Mouse (Mus musculus) neural tube, embryonic 14.5 days (tissue): ENCODE measurements around the gene Ptpn22. TPM values are rescaled to one million over a fixed set of nuclear protein-coding genes. Genes with fewer than 3 reads are reported as not detected.

Source experiments
- ATAC-seq: fragments of 200-750 bp; cut with Nextera tagmentation; 2 replicates; pipeline ENCODE4 v1.8.0; 2017; ENCODE audit warnings: low read depth, mild to moderate bottlenecking, moderate TSS enrichment, moderate library complexity
- H3K27ac ChIP-seq: fragments of 300-500 bp; sonication (generic); 2 replicates; pipeline ENCODE4 v1.5.1; 2014; ENCODE audit warnings: low read depth, mild to moderate bottlenecking, control low read depth, low read length, moderate library complexity, mixed read lengths
- H3K27me3 ChIP-seq: fragments of 300-500 bp; sonication (generic); 2 replicates; pipeline ENCODE4 v1.6.1; 2014; ENCODE audit warnings: low read length; ENCODE audit not compliant: control insufficient read depth, insufficient read depth
- H3K36me3 ChIP-seq: fragments of 300-500 bp; sonication (generic); 2 replicates; pipeline ENCODE4 v1.6.1; 2014; ENCODE audit warnings: low read length, mixed read lengths; ENCODE audit not compliant: control insufficient read depth, insufficient read depth
- H3K4me1 ChIP-seq: fragments of 300-500 bp; sonication (generic); 2 replicates; pipeline ENCODE4 v1.6.1; 2014; ENCODE audit warnings: low read length; ENCODE audit not compliant: control insufficient read depth, insufficient read depth
- H3K4me2 ChIP-seq: fragments of 300-500 bp; sonication (generic); 2 replicates; pipeline ENCODE4 v1.6.1; 2014; ENCODE audit warnings: mild to moderate bottlenecking, low read depth, low read length, control low read depth
- H3K4me3 ChIP-seq: fragments of 300-500 bp; sonication (generic); 2 replicates; pipeline ENCODE4 v1.5.1; 2014; ENCODE audit warnings: low read depth, low read length, control low read depth, mixed read lengths
- H3K9ac ChIP-seq: fragments of 300-500 bp; sonication (generic); replicated peaks from 2 replicates; pipeline ENCODE4 v1.6.1; 2014; ENCODE audit warnings: low read depth, mild to moderate bottlenecking, control low read depth, low read length, mixed read lengths
- H3K9me3 ChIP-seq: fragments of 300-500 bp; sonication (generic); 2 replicates; pipeline ENCODE4 v1.6.1; 2016; ENCODE audit warnings: low read length; ENCODE audit not compliant: control insufficient read depth
- WGBS: fragments of 180-500 bp; shearing (Covaris S2); extraction: QIAGEN DNeasy Blood & Tissue Kit; methylation state at CpG from one replicate; pipeline ENCODE4 v1.1.7; 2014; 5-methylcytosine and 5-hydroxymethylcytosine counted together
- polyA plus RNA-seq: library from polyadenylated mRNA; unstranded; fragments of >200 nt; fragmentation: Nextera tagmentation; extraction: Ambion mirVana; gene quantifications from 2 replicates; pipeline ENCODE4 v1.2.1, GENCODE M21; 2014

Gene Ptpn22
- polyA plus RNA-seq, 1 experiment from 2014 or later: 0.17 TPM

DNA sequence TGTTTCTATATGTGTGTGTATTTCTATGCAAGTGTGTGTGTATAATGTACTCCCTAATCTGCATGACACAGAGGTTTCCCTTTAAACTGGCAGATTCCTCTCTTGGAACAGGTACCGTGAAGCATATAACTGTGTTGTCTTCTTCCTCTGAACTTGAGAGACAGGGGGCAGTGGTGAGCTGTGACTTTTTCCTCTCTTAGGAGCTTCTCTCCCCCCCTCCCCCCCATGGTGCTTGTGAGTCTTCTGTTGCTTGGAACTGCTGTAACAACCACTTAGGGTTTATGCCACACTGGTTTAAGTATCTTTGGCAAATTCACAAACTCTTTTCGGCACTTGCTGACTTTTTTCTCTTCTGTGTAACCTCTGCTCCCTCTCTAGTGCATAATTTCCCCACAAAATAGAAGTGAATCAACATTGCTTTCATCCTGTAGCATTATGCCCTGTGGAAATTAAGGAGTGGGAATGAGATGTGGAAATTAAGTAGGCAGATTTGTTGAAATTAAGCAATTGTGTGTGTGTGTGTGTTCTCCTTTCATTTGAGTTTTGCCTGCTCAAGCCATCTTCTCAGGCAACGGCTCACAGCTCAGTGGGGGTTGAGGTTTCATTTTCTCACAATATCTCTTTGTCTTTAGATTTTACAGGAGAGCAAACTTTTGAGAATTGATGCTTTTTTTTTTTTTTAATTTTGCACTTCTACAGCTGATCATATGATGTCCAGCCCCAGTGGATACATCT lies 6.9 kb upstream of the Ptpn22 start:
- no peak overlapping the region for H3K27ac ChIP-seq
- H3K4me2 ChIP-seq: no peak overlapping the region
- no peaks in the 10 kb centered on the region for H3K27me3 ChIP-seq
- no peaks in the 10 kb centered on the region for H3K36me3 ChIP-seq
- H3K4me3 ChIP-seq: no peak overlapping the region
- no peaks in the 10 kb centered on the region for H3K9me3 ChIP-seq
- whole genome bisulfite sequencing: 64% methylated on average over 3 of the region's 3 CpGs
- no peaks in the 10 kb centered on the region for H3K4me1 ChIP-seq
- no peak overlapping the region for H3K9ac ChIP-seq
- no peak for ATAC-seq

DNA sequence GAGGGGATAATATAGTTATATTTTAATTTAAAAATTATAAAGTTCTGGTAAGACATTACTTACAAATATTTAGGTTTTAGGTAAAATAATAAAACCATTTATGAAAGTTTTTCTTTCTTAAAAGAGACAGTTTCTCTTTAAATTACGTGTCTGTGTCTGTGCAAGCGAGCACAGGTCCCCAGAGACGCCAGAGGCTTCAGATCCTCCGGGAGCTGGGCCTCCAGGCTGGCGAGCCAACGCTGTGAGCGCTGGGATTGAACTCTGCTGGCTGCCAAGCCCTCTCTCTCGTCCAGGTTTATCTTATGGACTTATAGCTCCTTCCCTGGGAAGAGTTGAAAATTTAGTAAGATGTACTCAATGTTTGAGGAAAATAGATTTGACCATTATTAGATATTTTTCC lies 5.8 kb upstream of the Ptpn22 start:
- no peaks in the 10 kb centered on the region for H3K9me3 ChIP-seq
- no peak overlapping the region for H3K4me2 ChIP-seq
- H3K27ac ChIP-seq: no peak overlapping the region
- H3K27me3 ChIP-seq: no peaks in the 10 kb centered on the region
- H3K4me3 ChIP-seq: no peak overlapping the region
- no peak overlapping the region for H3K9ac ChIP-seq
- H3K4me1 ChIP-seq: no peaks in the 10 kb centered on the region
- 66% methylated on average over 8 of the region's 8 CpGs for WGBS
- ATAC-seq: no peak
- no peaks in the 10 kb centered on the region for H3K36me3 ChIP-seq

DNA sequence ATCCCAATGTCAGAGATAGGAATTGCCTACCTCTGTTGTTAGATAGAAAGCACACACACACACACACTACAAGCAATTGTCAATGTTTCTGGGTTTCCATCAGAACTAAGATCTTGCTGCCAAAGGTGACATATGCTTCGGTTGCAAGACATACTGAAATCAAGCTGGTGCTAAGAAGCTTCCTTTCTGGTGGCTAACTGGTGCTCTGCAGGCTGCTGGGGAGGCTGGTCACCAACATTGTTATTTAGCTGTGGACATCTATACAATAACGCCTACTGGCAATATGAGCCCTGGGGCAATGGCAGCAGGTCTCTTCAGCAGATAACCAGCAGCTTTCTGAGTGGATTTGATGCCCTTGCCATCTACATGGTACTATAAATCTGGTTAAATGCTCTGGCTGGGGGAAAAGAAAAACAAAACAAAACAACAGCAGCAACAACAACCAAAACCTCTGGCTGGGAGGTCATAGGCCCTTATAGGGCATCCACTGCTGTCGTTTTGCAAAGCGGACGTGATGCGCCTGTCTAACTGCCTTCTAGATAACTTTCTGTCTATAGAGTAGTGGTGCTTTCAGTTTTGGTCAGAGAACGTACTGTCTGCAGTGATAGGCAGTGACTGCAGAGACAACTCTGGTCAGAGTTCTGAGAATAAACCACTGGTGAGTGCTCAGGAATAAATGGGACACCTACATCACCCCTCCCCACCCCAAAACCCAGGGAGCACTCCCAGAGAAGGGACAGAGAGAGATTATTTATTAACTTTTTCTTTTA lies 2.4 kb upstream of the Ptpn22 start:
- H3K4me2 ChIP-seq: no peak overlapping the region
- WGBS: 89% methylated on average over 7 of the region's 7 CpGs
- no peaks in the 10 kb centered on the region for H3K9me3 ChIP-seq
- H3K4me3 ChIP-seq: no peak overlapping the region
- no peaks in the 10 kb centered on the region for H3K36me3 ChIP-seq
- no peak overlapping the region for H3K9ac ChIP-seq
- H3K27ac ChIP-seq: no peak overlapping the region
- ATAC-seq: no peak
- no peaks in the 10 kb centered on the region for H3K27me3 ChIP-seq
- 0 out of 2 replicates have a peak, but pooled peaks cover 2% of the 10 kb centered on the region for H3K4me1 ChIP-seq

GRCm38 (mm10) chr3:103857977-103858563 lies 1.5 kb upstream of the Ptpn22 start:
- no peak overlapping the region for H3K27ac ChIP-seq
- H3K36me3 ChIP-seq: no peaks in the 10 kb centered on the region
- H3K9me3 ChIP-seq: no peaks in the 10 kb centered on the region
- H3K4me2 ChIP-seq: no peak overlapping the region
- no peaks in the 10 kb centered on the region for H3K27me3 ChIP-seq
- ATAC-seq: no peak
- no peak overlapping the region for H3K9ac ChIP-seq
- WGBS: 86% methylated on average over 6 of the region's 6 CpGs
- H3K4me3 ChIP-seq: no peak overlapping the region
- 0 out of 2 replicates have a peak, but pooled peaks cover 2% of the 10 kb centered on the region for H3K4me1 ChIP-seq

DNA sequence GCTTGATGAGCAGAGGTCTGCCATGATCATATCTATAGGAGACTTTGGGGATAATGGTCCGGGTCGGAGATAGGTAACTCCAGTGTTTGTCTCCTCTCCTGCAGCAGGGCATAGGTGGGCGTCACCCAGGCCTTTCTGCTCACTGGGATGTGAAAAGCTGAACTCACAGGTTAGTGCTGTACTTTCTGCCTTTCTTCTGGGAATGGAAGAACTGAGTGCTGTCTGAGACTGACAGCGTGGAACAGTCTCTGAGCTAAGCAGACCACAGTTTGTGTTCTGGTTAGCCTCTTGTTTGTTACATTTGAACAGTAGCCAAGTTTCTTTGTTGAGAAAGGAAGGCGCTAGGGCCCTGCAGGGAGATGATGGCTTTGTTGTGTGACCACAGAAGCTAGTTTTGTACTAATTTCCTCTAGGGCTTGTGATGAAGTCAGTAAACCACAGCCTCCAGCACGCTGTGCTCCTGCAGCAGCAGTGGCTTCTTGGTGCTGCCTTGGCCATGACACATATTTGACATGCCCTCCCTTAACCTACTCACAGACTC lies 326 bp downstream of the Ptpn22 start:
- ATAC-seq: no peak
- no peaks in the 10 kb centered on the region for H3K27me3 ChIP-seq
- no peak overlapping the region for H3K4me2 ChIP-seq
- no peaks in the 10 kb centered on the region for H3K36me3 ChIP-seq
- no peak overlapping the region for H3K9ac ChIP-seq
- 67% methylated on average over 6 of the region's 6 CpGs for WGBS
- H3K4me3 ChIP-seq: no peak overlapping the region
- no peak overlapping the region for H3K27ac ChIP-seq
- H3K9me3 ChIP-seq: no peaks in the 10 kb centered on the region
- H3K4me1 ChIP-seq: 0 out of 2 replicates have a peak, but pooled peaks cover 2% of the 10 kb centered on the region

- H3K4me3 ChIP-seq: no peak overlapping the region
- no peaks in the 10 kb centered on the region for H3K9me3 ChIP-seq
- H3K4me1 ChIP-seq: 0 out of 2 replicates have a peak, but pooled peaks cover 2% of the 10 kb centered on the region
- H3K36me3 ChIP-seq: no peaks in the 10 kb centered on the region
- WGBS: 82% methylated on average over 4 of the region's 4 CpGs
- ATAC-seq: no peak
- no peak overlapping the region for H3K9ac ChIP-seq
- H3K4me2 ChIP-seq: no peak overlapping the region
- no peaks in the 10 kb centered on the region for H3K27me3 ChIP-seq
- no peak overlapping the region for H3K27ac ChIP-seq
Observed at GRCm38 (mm10) chr3:103862721-103863220, 3.2 kb downstream of the Ptpn22 start.

- no peaks in the 10 kb centered on the region for H3K36me3 ChIP-seq
- 81% methylated on average over 6 of the region's 6 CpGs for WGBS
Observed at GRCm38 (mm10) chr3:103864200-103864599, 4.6 kb downstream of the Ptpn22 start.

GRCm38 (mm10) chr3:103867424-103867971 lies 7.9 kb downstream of the Ptpn22 start:
- Histone ChIP-seq H3K4me1 (no peaks in the 10 kb centered on the region), H3K27me3 (no peaks in the 10 kb centered on the region), H3K9me3 (no peaks in the 10 kb centered on the region), H3K36me3 (no peaks in the 10 kb centered on the region), H3K9ac (no peak overlapping the region), H3K4me2 (no peak overlapping the region), H3K27ac (no peak overlapping the region), H3K4me3 (no peak overlapping the region)
- no peak for ATAC-seq
- 91% methylated on average over 5 of the region's 5 CpGs for WGBS

More at GRCm38 (mm10) chr3:103864200-103864599, 4.6 kb downstream of the Ptpn22 start:
- no peaks in the 10 kb centered on the region for H3K9me3 ChIP-seq
- no peak for ATAC-seq
- 0 out of 2 replicates have a peak, but pooled peaks cover 2% of the 10 kb centered on the region for H3K4me1 ChIP-seq
- H3K27ac ChIP-seq: no peak overlapping the region
- no peak overlapping the region for H3K9ac ChIP-seq
- H3K4me2 ChIP-seq: no peak overlapping the region
- no peaks in the 10 kb centered on the region for H3K27me3 ChIP-seq
- no peak overlapping the region for H3K4me3 ChIP-seq
